Mouse (Mus musculus) forebrain, postnatal 0 days (tissue): ENCODE results near the gene Fbxw8. TPM values are rescaled to one million over a fixed set of nuclear protein-coding genes. Genes with fewer than 3 reads are reported as not detected.

Source experiments
- ATAC-seq: fragments of 200-750 bp; cut with Nextera tagmentation; 2 replicates; pipeline ENCODE4 v1.8.0; 2017; ENCODE audit warnings: mild to moderate bottlenecking, moderate library complexity
- DNase-seq: peaks from one replicate; pipeline ENCODE4 v3.0.0-alpha.2; 2015
- H3K27ac ChIP-seq: fragments of 300-500 bp; sonication (generic); 2 replicates; pipeline ENCODE4 v1.5.1; 2014; ENCODE audit warnings: low read depth, mild to moderate bottlenecking, antibody characterized with exemption, low read length, moderate library complexity, mixed read lengths
- H3K27me3 ChIP-seq: fragments of 300-500 bp; sonication (generic); 2 replicates; pipeline ENCODE4 v1.6.1; 2014; ENCODE audit warnings: mild to moderate bottlenecking, low read length, mixed read lengths; ENCODE audit not compliant: insufficient read depth
- H3K36me3 ChIP-seq: fragments of 300-500 bp; sonication (generic); 2 replicates; pipeline ENCODE4 v1.6.1; 2014; ENCODE audit warnings: mild to moderate bottlenecking, moderate library complexity; ENCODE audit not compliant: insufficient read depth
- H3K4me1 ChIP-seq: fragments of 300-500 bp; sonication (generic); 2 replicates; pipeline ENCODE4 v1.6.1; 2014; ENCODE audit warnings: antibody characterized with exemption; ENCODE audit not compliant: insufficient read depth
- H3K4me2 ChIP-seq: fragments of 300-500 bp; sonication (generic); 2 replicates; pipeline ENCODE4 v1.6.1; 2014; ENCODE audit warnings: low read depth, mild to moderate bottlenecking, moderate library complexity
- H3K4me3 ChIP-seq: fragments of 300-500 bp; sonication (generic); 2 replicates; pipeline ENCODE4 v1.5.1; 2014; ENCODE audit warnings: low read depth, low read length, mixed read lengths
- H3K9ac ChIP-seq: fragments of 300-500 bp; sonication (generic); 2 replicates; pipeline ENCODE4 v1.6.1; 2014; ENCODE audit warnings: mild to moderate bottlenecking
- H3K9me3 ChIP-seq: fragments of 300-500 bp; sonication (generic); 2 replicates; pipeline ENCODE4 v1.6.1; 2016; ENCODE audit warnings: low read length
- CTCF ChIP-seq: sonication (generic); IDR thresholded peaks from 2 replicates; pipeline ENCODE4 v1.5.1; 2016; ENCODE audit warnings: antibody characterized with exemption, control low read depth, low read depth
- WGBS: fragments of 180-500 bp; shearing (Covaris S2); extraction: QIAGEN DNeasy Blood & Tissue Kit; methylation state at CpG from one replicate; pipeline ENCODE4 v1.1.7; 2014; 5-methylcytosine and 5-hydroxymethylcytosine counted together
- polyA plus RNA-seq: library from polyadenylated mRNA; unstranded; fragments of >200 nt; fragmentation: Nextera tagmentation; extraction: Ambion mirVana; gene quantifications from 2 replicates; pipeline ENCODE4 v1.2.1, GENCODE M21; 2015
- total RNA-seq: library from RNA; depleted of rRNA; stranded (reverse); fragments of >200 nt; gene quantifications from 2 replicates; pipeline ENCODE4 v1.2.3, GENCODE M21; 2014

Gene Fbxw8
- total and polyA plus RNA-seq, 2 experiments from 2014 or later, result 16.4 to 51.0 TPM

GRCm38 (mm10) chr5:118090101-118090500, 65.2 kb downstream of the Fbxw8 start:
- H3K4me3 ChIP-seq, result no peak overlapping the region
- peaks cover 25% of the 10 kb centered on the region for H3K36me3 ChIP-seq
- TF ChIP-seq CTCF, result no peak
- 92% methylated on average over 6 of the region's 6 CpGs for WGBS
- no peak for ATAC-seq
- no peak overlapping the region for H3K4me2 ChIP-seq
- H3K27ac ChIP-seq, result 0 out of 2 replicates have a peak overlapping the region, but pooled peaks have one; percentile 66
- no peaks in the 10 kb centered on the region for H3K4me1 ChIP-seq
- H3K9ac ChIP-seq, result no peak overlapping the region
- no peak for DNase-seq
- H3K27me3 ChIP-seq, result no peaks in the 10 kb centered on the region
- H3K9me3 ChIP-seq, result no peaks in the 10 kb centered on the region

- 16% methylated on average over 7 of the region's 7 CpGs for WGBS
- Histone ChIP-seq H3K9ac (no peak overlapping the region), H3K9me3 (no peaks in the 10 kb centered on the region), H3K27ac (peak overlapping the region; percentile 66), H3K4me2 (no peak overlapping the region), H3K4me3 (no peak overlapping the region), H3K4me1 (peaks cover 8% of the 10 kb centered on the region), H3K27me3 (no peaks in the 10 kb centered on the region), H3K36me3 (peaks cover 22% of the 10 kb centered on the region)
- ATAC-seq (peak; percentile 89), DNase-seq (peak; percentile 71)
- peak; percentile 49 for TF ChIP-seq CTCF
These were observed 66.2 kb downstream of the Fbxw8 start for GRCm38 (mm10) chr5:118089102-118089501.

DNA sequence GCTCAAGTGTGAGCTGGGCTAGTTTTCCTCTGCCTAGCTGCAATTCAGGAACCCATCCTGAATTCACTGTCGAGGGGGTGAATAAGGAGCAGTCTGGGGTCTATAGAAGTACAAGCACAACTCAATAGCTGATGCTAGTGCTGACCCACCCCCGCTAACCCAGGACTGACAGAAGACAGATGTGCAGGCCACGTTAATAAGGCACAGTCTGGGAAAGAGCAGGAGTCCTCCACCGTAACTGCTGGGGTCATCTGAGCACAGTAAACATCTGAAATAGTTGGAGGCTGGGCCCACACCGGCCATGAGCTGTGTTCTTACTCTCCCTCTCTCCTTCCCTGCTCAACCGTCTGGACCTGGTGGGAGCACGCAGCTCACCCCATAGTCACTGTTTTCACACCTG, 68.3 kb downstream of the Fbxw8 start:
- Histone ChIP-seq H3K4me3 (no peak overlapping the region), H3K9me3 (no peaks in the 10 kb centered on the region), H3K27me3 (no peaks in the 10 kb centered on the region), H3K9ac (no peak overlapping the region), H3K27ac (no peak overlapping the region), H3K4me2 (no peak overlapping the region), H3K4me1 (peaks cover 15% of the 10 kb centered on the region), H3K36me3 (peaks cover 17% of the 10 kb centered on the region)
- no peak for TF ChIP-seq CTCF
- DNase-seq, result no peak
- no peak for ATAC-seq
- WGBS, result 67% methylated on average over 7 of the region's 7 CpGs

DNA sequence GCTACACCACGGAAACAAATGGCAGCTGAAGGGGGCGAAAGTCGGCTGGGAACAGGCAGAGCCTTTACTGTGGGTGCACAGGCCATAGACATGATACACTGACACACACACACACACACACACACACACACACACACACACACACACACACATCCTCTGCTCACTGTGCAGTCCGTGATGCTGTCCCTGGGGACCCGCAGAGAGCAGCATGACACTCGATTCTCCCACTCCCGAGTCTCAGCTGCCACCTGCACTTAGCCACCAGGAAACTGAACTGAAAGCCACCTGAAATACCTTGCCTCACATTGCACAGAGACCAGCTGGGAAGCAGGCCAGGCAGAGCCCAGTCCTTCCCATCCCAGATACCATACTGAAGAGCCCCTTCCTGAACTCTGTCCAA, 70.0 kb downstream of the Fbxw8 start:
- no peak for DNase-seq
- Histone ChIP-seq H3K36me3 (0 out of 2 replicates have a peak, but pooled peaks cover 1% of the 10 kb centered on the region), H3K9me3 (no peaks in the 10 kb centered on the region), H3K4me2 (no peak overlapping the region), H3K4me1 (peaks cover 15% of the 10 kb centered on the region), H3K27ac (no peak overlapping the region), H3K4me3 (no peak overlapping the region), H3K27me3 (no peaks in the 10 kb centered on the region), H3K9ac (no peak overlapping the region)
- WGBS, result 64% methylated on average over 7 of the region's 7 CpGs
- TF ChIP-seq CTCF, result no peak
- no peak for ATAC-seq

DNA sequence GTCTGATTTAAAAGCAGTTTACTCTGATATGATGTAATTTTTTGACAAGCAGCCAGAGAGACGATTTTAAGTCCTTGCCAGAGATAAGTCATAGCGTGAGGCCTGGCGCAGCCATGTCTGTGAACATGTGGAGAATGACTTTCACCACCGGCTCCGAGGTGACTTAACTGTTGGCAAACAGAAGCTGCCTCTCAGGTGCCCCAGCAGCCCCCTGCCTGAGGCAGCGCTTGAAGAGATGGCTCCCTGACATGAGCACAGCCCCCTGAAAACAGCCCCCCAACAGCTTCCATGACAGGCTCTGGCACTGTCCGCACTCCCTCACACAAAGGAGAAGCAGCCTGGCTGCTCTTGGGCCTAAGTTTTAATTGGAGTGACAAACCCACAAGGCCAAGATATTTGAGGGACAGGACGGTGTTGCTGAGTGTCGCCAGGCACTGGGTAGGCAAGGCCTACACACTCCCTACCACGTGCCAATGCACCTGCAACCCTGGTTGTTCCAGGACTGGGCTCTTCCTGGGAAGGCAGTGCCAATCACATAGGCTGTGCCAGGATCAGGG, 71.0 kb downstream of the Fbxw8 start:
- peaks cover 24% of the 10 kb centered on the region for H3K4me1 ChIP-seq
- no peaks in the 10 kb centered on the region for H3K36me3 ChIP-seq
- H3K9ac ChIP-seq, result peak overlapping the region; percentile 22; the same call in 1 of the 2 replicates
- no peaks in the 10 kb centered on the region for H3K9me3 ChIP-seq
- peak overlapping the region; percentile 71 for H3K27ac ChIP-seq
- H3K4me3 ChIP-seq, result no peak overlapping the region
- ATAC-seq, result peak; percentile 40
- WGBS, result 27% methylated on average over 10 of the region's 10 CpGs
- H3K4me2 ChIP-seq, result no peak overlapping the region
- no peak for TF ChIP-seq CTCF
- no peaks in the 10 kb centered on the region for H3K27me3 ChIP-seq
- DNase-seq, result peak; percentile 78

GRCm38 (mm10) chr5:118083060-118083638, 72.1 kb downstream of the Fbxw8 start:
- peaks cover 24% of the 10 kb centered on the region for H3K4me1 ChIP-seq
- peak; percentile 69 for ATAC-seq
- WGBS, result 31% methylated on average over 12 of the region's 12 CpGs

GRCm38 (mm10) chr5:118081996-118082395, 73.3 kb downstream of the Fbxw8 start:
- peaks cover 24% of the 10 kb centered on the region for H3K4me1 ChIP-seq
- no peak overlapping the region for H3K27ac ChIP-seq

More at GRCm38 (mm10) chr5:118083060-118083638, 72.1 kb downstream of the Fbxw8 start:
- Histone ChIP-seq H3K9ac (no peak overlapping the region), H3K36me3 (no peaks in the 10 kb centered on the region), H3K27me3 (no peaks in the 10 kb centered on the region), H3K4me3 (no peak overlapping the region), H3K9me3 (no peaks in the 10 kb centered on the region), H3K4me2 (no peak overlapping the region), H3K27ac (peak overlapping the region; percentile 50)
- DNase-seq, result no peak
- TF ChIP-seq CTCF, result no peak

More at GRCm38 (mm10) chr5:118081996-118082395, 73.3 kb downstream of the Fbxw8 start:
- ATAC-seq (no peak), DNase-seq (no peak)
- Histone ChIP-seq H3K27me3 (no peaks in the 10 kb centered on the region), H3K9ac (no peak overlapping the region), H3K36me3 (no peaks in the 10 kb centered on the region), H3K9me3 (no peaks in the 10 kb centered on the region), H3K4me3 (no peak overlapping the region), H3K4me2 (no peak overlapping the region)
- no peak for TF ChIP-seq CTCF
- 76% methylated on average over 6 of the region's 6 CpGs for WGBS
